Mouse (Mus musculus): ENCODE measurements around the gene Mllt3.
"Not testable (repeated sequence)": the region's sequence is repeated elsewhere in the genome, so short reads cannot be mapped to it uniquely, and the experiment has no call there.

Mllt3 gene

GRCm38 (mm10) chr4:88011870-88012572 lies 21.1 kb downstream of the Mllt3 start:
- no peak for DNase-seq (ENCODE audit: low spot score)

GRCm38 (mm10) chr4:88010441-88010840 lies 22.7 kb downstream of the Mllt3 start:
- no peak for DNase-seq (ENCODE audit: low spot score)

GRCm38 (mm10) chr4:88005801-88006200 lies 27.4 kb downstream of the Mllt3 start:
- DNase-seq (ENCODE audit: low spot score) = no peak

GRCm38 (mm10) chr4:88003159-88003948 lies 29.8 kb downstream of the Mllt3 start:
- DNase-seq (ENCODE audit: low spot score) = no peak

- DNase-seq (ENCODE audit: low spot score) = no peak
These were observed 41.5 kb downstream of the Mllt3 start for GRCm38 (mm10) chr4:87991710-87992109.

GRCm38 (mm10) chr4:87990940-87991339 lies 42.2 kb downstream of the Mllt3 start:
- DNase-seq (ENCODE audit: low spot score) = no peak

- DNase-seq (ENCODE audit: low spot score) = no peak
These were observed 47.9 kb downstream of the Mllt3 start for GRCm38 (mm10) chr4:87985281-87985680.

GRCm38 (mm10) chr4:87984589-87984988 lies 48.6 kb downstream of the Mllt3 start:
- peak; percentile 7 for DNase-seq (ENCODE audit: low spot score)

GRCm38 (mm10) chr4:87984091-87984490 lies 49.1 kb downstream of the Mllt3 start:
- no peak for DNase-seq (ENCODE audit: low spot score)

- DNase-seq (ENCODE audit: low spot score) = no peak
These were observed 50.6 kb downstream of the Mllt3 start for GRCm38 (mm10) chr4:87982578-87982977.

- DNase-seq (ENCODE audit: low spot score) = no peak
These were observed 55.2 kb downstream of the Mllt3 start for GRCm38 (mm10) chr4:87977820-87978448.

GRCm38 (mm10) chr4:87965836-87966235 lies 67.3 kb downstream of the Mllt3 start:
- DNase-seq (ENCODE audit: low spot score) = no peak

GRCm38 (mm10) chr4:87964890-87965289 lies 68.3 kb downstream of the Mllt3 start:
- not testable (repeated sequence) for DNase-seq (ENCODE audit: low spot score)

GRCm38 (mm10) chr4:87963773-87964076 lies 69.4 kb downstream of the Mllt3 start:
- no peak for DNase-seq (ENCODE audit: low spot score)

- no peak for DNase-seq (ENCODE audit: low spot score)
These were observed 70.0 kb downstream of the Mllt3 start for GRCm38 (mm10) chr4:87963055-87963772.

- DNase-seq (ENCODE audit: low spot score) = no peak
These were observed 71.3 kb downstream of the Mllt3 start for GRCm38 (mm10) chr4:87961872-87962271.

GRCm38 (mm10) chr4:87957852-87958251 lies 75.3 kb downstream of the Mllt3 start:
- no peak for DNase-seq (ENCODE audit: low spot score)

GRCm38 (mm10) chr4:87957198-87957597 lies 76.0 kb downstream of the Mllt3 start:
- DNase-seq (ENCODE audit: low spot score) = no peak

GRCm38 (mm10) chr4:87955132-87955531 lies 78.0 kb downstream of the Mllt3 start:
- DNase-seq (ENCODE audit: low spot score) = no peak

GRCm38 (mm10) chr4:87954421-87955083 lies 78.6 kb downstream of the Mllt3 start:
- DNase-seq (ENCODE audit: low spot score) = no peak

GRCm38 (mm10) chr4:87953736-87954135 lies 79.4 kb downstream of the Mllt3 start:
- DNase-seq (ENCODE audit: low spot score) = no peak

- no peak for DNase-seq (ENCODE audit: low spot score)
These were observed 79.9 kb downstream of the Mllt3 start for GRCm38 (mm10) chr4:87953268-87953667.
